Mouse (Mus musculus): ENCODE measurements around the gene Mpp2. TPM values are rescaled to one million over a fixed set of nuclear protein-coding genes. Genes with fewer than 3 reads are reported as not detected.
A peak's percentile ranks its signal among the peaks of the same experiment; 100 is the strongest.

The Mpp2 gene
- polyA plus RNA-seq, 1 experiment from 2014 or later, result 16.2 TPM

GRCm38 (mm10) chr11:102061941-102062473 lies 26.3 kb downstream of the Mpp2 start:
- Histone ChIP-seq H3K4me1 (ENCODE audit: control insufficient read depth, insufficient read depth, low read length) (no peaks in the 10 kb centered on the region), H3K9me3 (ENCODE audit: control insufficient read depth, low read length) (no peaks in the 10 kb centered on the region), H3K9ac (ENCODE audit: low read length) (no peak overlapping the region), H3K4me2 (ENCODE audit: low read depth) (peak overlapping the region; percentile 56; the same call in 1 of the 2 replicates), H3K27ac (ENCODE audit: low read depth, low read length) (no peak overlapping the region), H3K27me3 (ENCODE audit: control insufficient read depth, insufficient read depth, low read length) (peaks cover 6% of the 10 kb centered on the region; the same call in 1 of the 2 replicates), H3K36me3 (ENCODE audit: control insufficient read depth, insufficient read depth, low read length) (no peaks in the 10 kb centered on the region; the same call in 1 of the 2 replicates), H3K4me3 (ENCODE audit: low read depth, low read length) (no peak overlapping the region)
- no peak for ATAC-seq (ENCODE audit: insufficient read depth, low FRiP score, low TSS enrichment)
- DNase-seq (ENCODE audit: low spot score), result no peak
- 18% methylated on average over 16 of the region's 16 CpGs for WGBS

- peak overlapping the region; percentile 30; the same call in 1 of the 2 replicates for H3K9ac ChIP-seq (ENCODE audit: low read length)
- H3K36me3 ChIP-seq (ENCODE audit: control insufficient read depth, insufficient read depth, low read length), result no peaks in the 10 kb centered on the region; the same call in 1 of the 2 replicates
- peaks cover 6% of the 10 kb centered on the region; the same call in 1 of the 2 replicates for H3K27me3 ChIP-seq (ENCODE audit: control insufficient read depth, insufficient read depth, low read length)
- no peaks in the 10 kb centered on the region for H3K9me3 ChIP-seq (ENCODE audit: control insufficient read depth, low read length)
- ATAC-seq (ENCODE audit: insufficient read depth, low FRiP score, low TSS enrichment), result peak; percentile 48; the same call in 1 of the 2 replicates
- H3K27ac ChIP-seq (ENCODE audit: low read depth, low read length), result no peak overlapping the region
- WGBS, result 2% methylated on average over 23 of the region's 23 CpGs
- DNase-seq (ENCODE audit: low spot score), result peak; percentile 83
- H3K4me1 ChIP-seq (ENCODE audit: control insufficient read depth, insufficient read depth, low read length), result no peaks in the 10 kb centered on the region
- peak overlapping the region; percentile 56 for H3K4me2 ChIP-seq (ENCODE audit: low read depth)
- peak overlapping the region; percentile 26 for H3K4me3 ChIP-seq (ENCODE audit: low read depth, low read length)
These were observed 26.9 kb downstream of the Mpp2 start for GRCm38 (mm10) chr11:102061236-102061940.

DNA sequence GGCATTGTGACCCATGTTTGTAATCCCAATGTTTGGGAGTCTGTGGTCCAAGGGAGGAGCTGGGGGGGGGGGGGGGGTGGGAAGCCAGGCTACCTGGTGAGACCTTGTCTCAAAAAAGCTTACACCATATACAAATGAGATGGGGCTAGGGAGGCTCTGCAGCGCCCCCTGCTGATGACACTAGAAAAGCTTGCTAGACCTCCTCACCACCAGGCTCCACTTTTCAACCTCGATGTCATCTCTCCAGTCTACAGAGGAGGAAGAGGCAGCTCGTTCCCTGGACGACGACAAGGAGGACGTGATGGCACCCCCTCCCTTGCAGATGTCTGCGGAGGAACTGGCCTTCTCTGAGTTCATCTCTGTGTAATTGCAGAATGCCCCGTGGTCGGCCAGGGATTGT lies 34.5 kb downstream of the Mpp2 start:
- ATAC-seq (ENCODE audit: insufficient read depth, low FRiP score, low TSS enrichment), result no peak
- Histone ChIP-seq H3K4me1 (ENCODE audit: control insufficient read depth, insufficient read depth, low read length) (no peaks in the 10 kb centered on the region), H3K9ac (ENCODE audit: low read length) (no peak overlapping the region), H3K9me3 (ENCODE audit: control insufficient read depth, low read length) (no peaks in the 10 kb centered on the region), H3K27me3 (ENCODE audit: control insufficient read depth, insufficient read depth, low read length) (no peaks in the 10 kb centered on the region), H3K4me3 (ENCODE audit: low read depth, low read length) (no peak overlapping the region), H3K36me3 (ENCODE audit: control insufficient read depth, insufficient read depth, low read length) (no peaks in the 10 kb centered on the region), H3K27ac (ENCODE audit: low read depth, low read length) (no peak overlapping the region), H3K4me2 (ENCODE audit: low read depth) (no peak overlapping the region)
- peak; percentile 60 for DNase-seq (ENCODE audit: low spot score)
- 29% methylated on average over 9 of the region's 9 CpGs for WGBS

DNA sequence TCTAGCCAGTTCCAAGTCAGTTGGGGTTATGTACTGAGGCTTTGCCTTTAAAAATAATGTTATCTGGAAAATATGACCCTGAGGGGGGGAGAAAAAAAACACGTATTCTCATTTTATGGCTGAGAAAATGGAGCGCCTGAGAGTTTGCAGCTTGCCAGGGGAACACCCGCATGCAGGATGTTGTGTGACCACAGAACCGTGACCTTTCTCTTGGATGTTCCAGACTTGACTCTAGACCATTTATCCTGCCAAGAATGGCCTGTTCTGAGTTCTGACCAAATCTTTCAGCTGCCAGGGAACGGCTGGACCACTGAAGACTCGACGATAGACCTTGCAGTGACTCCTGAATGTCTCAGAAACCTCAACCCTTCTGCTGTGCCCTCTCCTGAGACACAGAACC lies 35.1 kb downstream of the Mpp2 start:
- H3K36me3 ChIP-seq (ENCODE audit: control insufficient read depth, insufficient read depth, low read length), result no peaks in the 10 kb centered on the region
- WGBS, result 85% methylated on average over 7 of the region's 7 CpGs
- ATAC-seq (ENCODE audit: insufficient read depth, low FRiP score, low TSS enrichment), result no peak

GRCm38 (mm10) chr11:102052697-102053096 lies 35.6 kb downstream of the Mpp2 start:
- H3K27ac ChIP-seq (ENCODE audit: low read depth, low read length), result no peak overlapping the region
- no peaks in the 10 kb centered on the region for H3K27me3 ChIP-seq (ENCODE audit: control insufficient read depth, insufficient read depth, low read length)
- no peak overlapping the region for H3K4me3 ChIP-seq (ENCODE audit: low read depth, low read length)
- no peak overlapping the region for H3K9ac ChIP-seq (ENCODE audit: low read length)
- DNase-seq (ENCODE audit: low spot score) (no peak), ATAC-seq (ENCODE audit: insufficient read depth, low FRiP score, low TSS enrichment) (no peak)
- no peaks in the 10 kb centered on the region for H3K36me3 ChIP-seq (ENCODE audit: control insufficient read depth, insufficient read depth, low read length)
- H3K4me2 ChIP-seq (ENCODE audit: low read depth), result no peak overlapping the region
- no peaks in the 10 kb centered on the region for H3K4me1 ChIP-seq (ENCODE audit: control insufficient read depth, insufficient read depth, low read length)
- WGBS, result 83% methylated on average over 12 of the region's 12 CpGs
- no peaks in the 10 kb centered on the region for H3K9me3 ChIP-seq (ENCODE audit: control insufficient read depth, low read length)

More for the DNA sequence above, 35.1 kb downstream of the Mpp2 start:
- Histone ChIP-seq H3K27me3 (ENCODE audit: control insufficient read depth, insufficient read depth, low read length) (no peaks in the 10 kb centered on the region), H3K4me2 (ENCODE audit: low read depth) (no peak overlapping the region), H3K9me3 (ENCODE audit: control insufficient read depth, low read length) (no peaks in the 10 kb centered on the region), H3K9ac (ENCODE audit: low read length) (no peak overlapping the region), H3K4me1 (ENCODE audit: control insufficient read depth, insufficient read depth, low read length) (no peaks in the 10 kb centered on the region), H3K27ac (ENCODE audit: low read depth, low read length) (no peak overlapping the region), H3K4me3 (ENCODE audit: low read depth, low read length) (no peak overlapping the region)
- DNase-seq (ENCODE audit: low spot score), result no peak

DNA sequence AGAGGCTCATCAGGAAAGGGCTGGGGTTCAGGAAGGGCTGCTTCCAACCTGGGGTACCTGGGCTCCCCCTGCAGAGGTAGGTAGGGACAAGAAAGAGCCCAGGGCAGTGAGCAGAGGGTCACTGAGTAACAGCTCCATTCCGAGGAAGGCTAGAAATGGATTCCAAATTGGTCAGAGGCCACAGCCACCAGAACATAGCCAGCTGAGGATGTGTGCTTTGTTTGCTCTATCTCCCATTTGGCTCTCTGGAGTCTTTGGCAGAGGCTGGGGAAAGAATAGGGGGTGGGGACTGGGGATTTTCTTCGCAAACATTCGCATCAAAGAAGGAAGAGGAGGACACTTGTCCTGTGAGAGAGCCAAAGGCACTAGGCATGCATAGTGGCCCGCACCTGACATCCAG lies 36.4 kb downstream of the Mpp2 start:
- DNase-seq (ENCODE audit: low spot score), result no peak
- Histone ChIP-seq H3K36me3 (ENCODE audit: control insufficient read depth, insufficient read depth, low read length) (no peaks in the 10 kb centered on the region), H3K9ac (ENCODE audit: low read length) (no peak overlapping the region), H3K4me2 (ENCODE audit: low read depth) (no peak overlapping the region), H3K4me1 (ENCODE audit: control insufficient read depth, insufficient read depth, low read length) (no peaks in the 10 kb centered on the region), H3K27ac (ENCODE audit: low read depth, low read length) (no peak overlapping the region), H3K4me3 (ENCODE audit: low read depth, low read length) (no peak overlapping the region), H3K9me3 (ENCODE audit: control insufficient read depth, low read length) (no peaks in the 10 kb centered on the region), H3K27me3 (ENCODE audit: control insufficient read depth, insufficient read depth, low read length) (no peaks in the 10 kb centered on the region)
- no peak for ATAC-seq (ENCODE audit: insufficient read depth, low FRiP score, low TSS enrichment)
- 42% methylated on average over 4 of the region's 4 CpGs for WGBS

- WGBS, result 60% methylated on average over 4 of the region's 4 CpGs
These were observed 36.8 kb downstream of the Mpp2 start for GRCm38 (mm10) chr11:102051541-102051940.

GRCm38 (mm10) chr11:102049875-102050482 lies 38.3 kb downstream of the Mpp2 start:
- Histone ChIP-seq H3K4me1 (ENCODE audit: control insufficient read depth, insufficient read depth, low read length) (no peaks in the 10 kb centered on the region), H3K27me3 (ENCODE audit: control insufficient read depth, insufficient read depth, low read length) (no peaks in the 10 kb centered on the region), H3K9me3 (ENCODE audit: control insufficient read depth, low read length) (no peaks in the 10 kb centered on the region), H3K4me3 (ENCODE audit: low read depth, low read length) (no peak overlapping the region), H3K9ac (ENCODE audit: low read length) (no peak overlapping the region), H3K4me2 (ENCODE audit: low read depth) (no peak overlapping the region), H3K36me3 (ENCODE audit: control insufficient read depth, insufficient read depth, low read length) (no peaks in the 10 kb centered on the region), H3K27ac (ENCODE audit: low read depth, low read length) (no peak overlapping the region)
- WGBS, result 58% methylated on average over 14 of the region's 14 CpGs
- DNase-seq (ENCODE audit: low spot score), result no peak
- ATAC-seq (ENCODE audit: insufficient read depth, low FRiP score, low TSS enrichment), result no peak

More at GRCm38 (mm10) chr11:102051541-102051940, 36.8 kb downstream of the Mpp2 start:
- Histone ChIP-seq H3K27me3 (ENCODE audit: control insufficient read depth, insufficient read depth, low read length) (no peaks in the 10 kb centered on the region), H3K9me3 (ENCODE audit: control insufficient read depth, low read length) (no peaks in the 10 kb centered on the region), H3K36me3 (ENCODE audit: control insufficient read depth, insufficient read depth, low read length) (no peaks in the 10 kb centered on the region), H3K9ac (ENCODE audit: low read length) (no peak overlapping the region), H3K27ac (ENCODE audit: low read depth, low read length) (no peak overlapping the region), H3K4me2 (ENCODE audit: low read depth) (no peak overlapping the region), H3K4me3 (ENCODE audit: low read depth, low read length) (no peak overlapping the region), H3K4me1 (ENCODE audit: control insufficient read depth, insufficient read depth, low read length) (no peaks in the 10 kb centered on the region)
- no peak for ATAC-seq (ENCODE audit: insufficient read depth, low FRiP score, low TSS enrichment)
- DNase-seq (ENCODE audit: low spot score), result no peak

Measured in neural tube, embryonic 11.5 days (tissue).